Mouse (Mus musculus) ES-E14 (cell line): Measurements from ENCODE around the gene Rtn4.

Experiments
- HCFC1 ChIP-seq: IDR thresholded peaks from 2 replicates; pipeline ENCODE4 v1.6.1; 2012; ENCODE audit warnings: low read length, inconsistent platforms, borderline replicate concordance; ENCODE audit not compliant: insufficient read depth
- MAFK ChIP-seq: IDR thresholded peaks from 2 replicates; pipeline ENCODE4 v1.6.1; 2014; ENCODE audit warnings: mild to moderate bottlenecking, low read depth, low read length, inconsistent platforms; ENCODE audit not compliant: insufficient read depth
- ZC3H11A ChIP-seq: IDR thresholded peaks from 2 replicates; pipeline ENCODE4 v1.6.1; 2012; ENCODE audit warnings: low read depth, mild to moderate bottlenecking, inconsistent platforms, low read length, borderline replicate concordance
- ZNF384 ChIP-seq: IDR thresholded peaks from 2 replicates; pipeline ENCODE4 v1.6.1; 2012; ENCODE audit warnings: low read depth, low read length, inconsistent platforms

DNA sequence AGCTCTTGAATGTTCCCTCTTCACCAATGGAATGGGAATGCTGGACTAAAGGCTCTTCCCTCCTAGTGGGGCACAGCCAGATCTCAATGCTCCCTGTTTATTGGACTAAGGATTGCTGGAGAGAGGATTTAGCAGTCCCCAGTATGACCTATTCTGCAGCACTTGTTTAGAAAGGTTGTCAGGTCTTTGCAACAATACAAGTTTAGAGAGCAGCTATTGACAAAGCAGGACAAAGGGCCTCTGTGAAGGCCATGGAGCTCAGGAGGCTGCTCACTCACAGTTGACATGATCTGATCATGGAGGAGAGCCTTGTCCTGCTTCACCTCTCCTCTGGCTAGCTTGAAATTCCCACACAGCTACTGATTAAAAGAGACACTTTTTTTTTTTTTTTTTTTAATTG is 75.8 kb downstream of the Rtn4 start:
- TF ChIP-seq MAFK (no peak), ZC3H11A (no peak), ZNF384 (no peak), HCFC1 (no peak)
